ENCODE assay signal across 8 mouse cellular contexts in the genomic region with DNA sequence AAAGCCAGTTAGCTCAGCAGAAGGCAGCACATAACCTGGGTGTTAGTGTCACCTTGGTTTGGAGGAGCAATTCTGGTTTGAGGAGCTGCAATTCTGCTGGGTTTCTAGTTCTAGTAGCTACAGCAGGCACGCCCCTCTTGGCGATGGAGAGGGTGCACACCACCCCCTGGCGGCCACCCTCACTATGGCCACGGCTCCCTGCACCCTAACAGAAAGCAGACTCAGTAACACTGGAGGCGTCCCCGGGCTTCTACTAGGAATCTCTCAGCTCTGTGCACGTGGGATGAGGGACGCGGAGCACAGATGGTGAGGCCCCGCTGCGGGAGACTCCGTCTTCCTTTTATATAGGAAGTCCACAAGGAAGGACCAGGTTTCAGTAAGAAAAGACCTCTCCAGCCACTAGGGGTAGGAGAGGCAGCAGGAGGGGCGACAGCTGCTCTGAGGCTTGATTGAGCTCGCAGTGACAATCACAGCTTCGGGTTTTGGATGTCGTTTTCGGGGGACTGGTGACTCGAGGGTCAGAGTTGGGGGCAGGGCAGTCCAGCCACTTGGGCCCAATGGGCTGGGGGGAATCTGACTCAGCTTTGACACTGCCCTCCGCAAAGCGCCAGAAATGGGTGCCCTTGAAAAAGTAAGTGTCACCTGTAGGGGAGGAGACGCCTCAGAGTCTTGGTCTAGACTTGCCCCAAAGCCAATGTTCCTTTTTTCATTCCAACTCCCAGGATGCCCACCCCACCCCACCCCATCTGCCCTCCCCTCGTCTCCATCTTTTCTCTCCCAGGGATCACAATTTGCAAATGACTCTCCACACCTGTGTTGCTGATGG. TPM values are rescaled to one million over a fixed set of nuclear protein-coding genes. Genes with fewer than 3 reads are reported as not detected.
DNase-seq lines count a peak whose midpoint lies in the region; ATAC-seq lines count a peak whose summit lies in the region.

No protein-coding gene starts in this region.

- peaks cover 5% of the 10 kb centered on the region; the same call in 1 of the 2 replicates for H3K27me3 ChIP-seq in hindbrain, embryonic 13.5 days

- H3K4me2 ChIP-seq in hindbrain, embryonic 13.5 days, result peak overlapping the region; percentile 46

- peak overlapping the region; percentile 15; the same call in 1 of the 2 replicates for H3K4me3 ChIP-seq in hindbrain, embryonic 13.5 days

- ATAC-seq in hindbrain, embryonic 13.5 days (ENCODE audit: low FRiP score), result peak; percentile 85

- DNase-seq in NIH3T3 (ENCODE audit: low read depth), result peak; percentile 89
- DNase-seq in cerebellum, postnatal 10 days, result peak; percentile 91 to 93
- DNase-seq in frontal cortex, postnatal 14 days (ENCODE audit: low spot score in 2 of 2), result peak; percentile 66 to 81
- DNase-seq in layer of hippocampus, postnatal 25 days (ENCODE audit: extremely low spot score in 1 of 2, low spot score in 1 of 2), result peak; percentile 83 to 86
- peak; percentile 80 for DNase-seq in lung, postnatal 14 days
- DNase-seq in retina, adult 2 months (ENCODE audit: low read depth, low spot score), result peak; percentile 11
- peak; percentile 85 for DNase-seq in thymus, postnatal 25 days

- WGBS in hindbrain, embryonic 13.5 days, result 16% methylated on average over 22 of the region's 22 CpGs

- H3K9ac ChIP-seq in hindbrain, embryonic 13.5 days, result peak overlapping the region; percentile 46; the same call in 1 of the 2 replicates

- H3K27ac ChIP-seq in hindbrain, embryonic 13.5 days, result no peak overlapping the region

- H3K9me3 ChIP-seq in hindbrain, embryonic 13.5 days, result no peaks in the 10 kb centered on the region

- no peaks in the 10 kb centered on the region for H3K36me3 ChIP-seq in hindbrain, embryonic 13.5 days

- H3K4me1 ChIP-seq in hindbrain, embryonic 13.5 days (replicated peaks), result no peaks in the 10 kb centered on the region

RNA-seq across cellular contexts. Expression of a gene that starts 14.7 kb away (rescaled TPM):
- polyA plus RNA-seq in hindbrain, embryonic 13.5 days (2015; fragmentation: Nextera tagmentation; extraction: Ambion mirVana), result 1.2 and 1.7 TPM in 2 replicates
- under 1 TPM; 0.19 to 0.22 TPM for total RNA-seq in layer of hippocampus, postnatal 25 days (2021)

RNA-seq across cellular contexts. Expression of a gene that starts 29.8 kb away (rescaled TPM):
- 0.13 and 0.22 TPM in 2 replicates for polyA plus RNA-seq in hindbrain, embryonic 13.5 days (2015; fragmentation: Nextera tagmentation; extraction: Ambion mirVana)
- total RNA-seq in layer of hippocampus, postnatal 25 days (2021), result not detected

RNA-seq across cellular contexts. Expression of a gene that starts 29.9 kb away (rescaled TPM):
- polyA plus RNA-seq in hindbrain, embryonic 13.5 days (2015; fragmentation: Nextera tagmentation; extraction: Ambion mirVana), result 0.10 TPM in 1 of 2 replicates, not detected in the other
- total RNA-seq in layer of hippocampus, postnatal 25 days (2021), result not detected

RNA-seq across cellular contexts. Expression of a gene that starts 31.1 kb away (rescaled TPM):
- polyA plus RNA-seq in hindbrain, embryonic 13.5 days (2015; fragmentation: Nextera tagmentation; extraction: Ambion mirVana), result 28.2 and 28.3 TPM in 2 replicates
- 10 to 100 TPM; 30.2 to 35.1 TPM for total RNA-seq in layer of hippocampus, postnatal 25 days (2021)

RNA-seq across cellular contexts. Expression of a gene that starts 43.0 kb away (rescaled TPM):
- polyA plus RNA-seq in hindbrain, embryonic 13.5 days (2015; fragmentation: Nextera tagmentation; extraction: Ambion mirVana), result 108 and 109 TPM in 2 replicates
- total RNA-seq in layer of hippocampus, postnatal 25 days (2021), result 100 to 1,000 TPM; 119 to 129 TPM

Comparison
In these comparisons a context has a peak if more than half of its experiments do, and no peak if none do; other contexts are left out.
1. DNase-seq: peak in every context shown above with its lines; median percentile 92 in cerebellum, postnatal 10 days; 89 in NIH3T3; 85 in thymus, postnatal 25 days; 84 in layer of hippocampus, postnatal 25 days; 80 in lung, postnatal 14 days; 74 in frontal cortex, postnatal 14 days; 11 in retina, adult 2 months.